Mouse (Mus musculus) hindbrain, embryonic 10.5 days (tissue): ENCODE measurements around the gene D8Ertd738e. TPM values are rescaled to one million over a fixed set of nuclear protein-coding genes. Genes with fewer than 3 reads are reported as not detected.

Source experiments
- DNase-seq: peaks from one replicate; pipeline ENCODE4 v3.0.0-alpha.2; 2017; ENCODE audit warnings: low spot score
- H3K27ac ChIP-seq: fragments of 300-500 bp; sonication (generic); 2 replicates; pipeline ENCODE4 v1.5.1; 2016; ENCODE audit warnings: mild to moderate bottlenecking, moderate library complexity
- H3K27me3 ChIP-seq: fragments of 300-500 bp; sonication (generic); 2 replicates; pipeline ENCODE4 v1.6.1; 2016; ENCODE audit warnings: mild to moderate bottlenecking; ENCODE audit not compliant: poor library complexity, insufficient read depth, severe bottlenecking
- H3K36me3 ChIP-seq: fragments of 300-500 bp; sonication (generic); 2 replicates; pipeline ENCODE4 v1.6.1; 2016; ENCODE audit warnings: mild to moderate bottlenecking, moderate library complexity
- H3K4me1 ChIP-seq: fragments of 300-500 bp; sonication (generic); replicated peaks from 2 replicates; pipeline ENCODE4 v1.6.1; 2016; ENCODE audit warnings: mild to moderate bottlenecking
- H3K4me3 ChIP-seq: fragments of 300-500 bp; sonication (generic); 2 replicates; pipeline ENCODE4 v1.5.1; 2016; ENCODE audit warnings: mild to moderate bottlenecking, moderate library complexity
- H3K9me3 ChIP-seq: fragments of 300-500 bp; sonication (generic); 2 replicates; pipeline ENCODE4 v1.6.1; 2016; ENCODE audit warnings: mild to moderate bottlenecking, moderate library complexity
- WGBS: fragments of 180-500 bp; shearing (Covaris S2); methylation state at CpG from one replicate; pipeline ENCODE4 v1.1.7; 2016; 5-methylcytosine and 5-hydroxymethylcytosine counted together
- polyA plus RNA-seq: library from polyadenylated mRNA; unstranded; fragments of >200 nt; fragmentation: Nextera tagmentation; extraction: Ambion mirVana; gene quantifications from 2 replicates; pipeline ENCODE4 v1.2.1, GENCODE M21; 2016

Gene D8Ertd738e
- polyA plus RNA-seq, 1 experiment from 2014 or later: 386 TPM

DNA sequence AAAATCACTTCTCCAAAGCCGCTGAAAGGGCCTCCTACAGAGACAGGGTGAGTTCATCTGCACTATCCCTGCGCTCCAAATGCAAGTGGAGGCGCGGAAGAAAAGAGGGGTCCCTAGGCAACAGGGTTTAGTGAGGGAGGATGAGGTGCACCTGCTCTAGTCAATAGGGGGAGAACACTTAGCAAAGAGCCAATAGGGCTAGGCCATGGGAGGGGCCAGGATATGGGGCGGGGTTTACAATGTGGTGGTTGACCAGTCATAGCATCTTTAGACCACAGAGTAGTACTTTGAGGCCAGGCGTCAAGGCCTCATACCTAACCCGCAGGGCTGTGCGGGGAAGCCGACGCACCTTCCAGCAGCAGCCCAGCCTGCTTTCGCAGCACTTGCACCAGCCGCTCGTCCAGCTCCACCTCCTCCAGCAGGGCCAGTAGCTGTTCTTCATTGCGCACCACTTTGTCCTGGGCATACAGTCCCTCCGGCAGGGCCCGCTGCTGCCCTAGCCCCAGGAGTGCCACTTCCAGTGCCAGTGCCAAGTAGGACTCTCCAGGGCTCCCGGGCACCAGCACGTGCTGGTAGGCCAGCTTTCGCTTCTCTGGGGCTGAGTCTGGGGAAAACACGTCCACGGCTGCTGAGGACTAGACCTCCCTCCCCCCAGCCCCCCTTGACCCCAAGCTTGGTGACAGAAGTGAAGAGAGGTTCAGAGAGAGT, 26.0 kb downstream of the D8Ertd738e start:
- DNase-seq: no peak
- H3K4me1 ChIP-seq: no peaks in the 10 kb centered on the region
- WGBS: 83% methylated on average over 21 of the region's 21 CpGs
- H3K27ac ChIP-seq: no peak overlapping the region
- H3K9me3 ChIP-seq: no peaks in the 10 kb centered on the region
- H3K36me3 ChIP-seq: peaks cover 98% of the 10 kb centered on the region
- no peak overlapping the region for H3K4me3 ChIP-seq
- H3K27me3 ChIP-seq: no peaks in the 10 kb centered on the region

DNA sequence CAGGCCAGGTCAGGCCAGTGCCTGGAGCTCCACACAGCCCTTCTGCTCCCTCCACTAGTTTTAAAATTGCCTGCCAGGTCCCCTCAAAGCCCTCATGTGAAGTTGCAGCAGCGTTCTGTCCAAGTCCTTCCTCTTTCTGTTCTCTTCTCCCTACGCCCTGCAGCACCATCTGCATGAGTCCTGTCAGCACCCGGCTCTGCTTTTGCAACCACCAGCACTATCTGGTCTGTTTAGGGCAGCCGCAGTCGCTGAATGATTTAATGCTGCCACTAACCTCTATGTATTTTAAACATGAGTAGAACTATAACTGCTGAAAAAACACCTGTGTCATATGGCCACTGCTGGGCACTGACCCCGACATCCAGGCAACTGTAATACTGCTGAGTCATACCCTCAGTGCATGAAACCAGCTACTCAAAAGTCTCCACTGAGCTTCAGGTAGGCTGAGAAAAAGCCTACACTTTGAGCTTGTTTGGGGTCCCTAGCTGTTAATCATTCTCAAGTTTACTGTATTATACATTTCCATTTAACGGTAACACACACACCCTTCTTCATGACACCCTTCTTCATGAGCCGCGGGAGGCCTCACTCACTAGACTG, 26.9 kb downstream of the D8Ertd738e start:
- Histone ChIP-seq H3K36me3 (peaks cover 98% of the 10 kb centered on the region), H3K9me3 (no peaks in the 10 kb centered on the region), H3K4me3 (no peak overlapping the region), H3K27me3 (no peaks in the 10 kb centered on the region), H3K27ac (no peak overlapping the region), H3K4me1 (no peaks in the 10 kb centered on the region)
- 92% methylated on average over 9 of the region's 9 CpGs for WGBS
- no peak for DNase-seq

DNA sequence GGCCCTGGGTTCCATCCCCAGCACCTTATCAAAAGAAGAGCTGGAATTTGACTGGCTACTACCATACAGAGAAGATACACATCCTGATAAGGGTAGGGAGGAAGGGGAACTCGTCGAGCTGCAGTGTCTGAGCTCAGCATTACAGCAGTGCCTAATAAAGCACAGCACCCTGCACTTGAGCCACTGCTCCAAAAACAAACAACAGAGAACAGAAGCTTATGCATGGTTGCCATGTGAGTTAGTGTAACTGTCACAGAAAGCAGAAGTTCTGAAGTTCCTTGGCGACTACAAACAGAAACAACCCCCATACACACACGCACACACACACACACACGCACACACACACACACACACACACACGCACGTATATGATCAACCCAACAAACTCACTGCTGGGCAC, 29.4 kb downstream of the D8Ertd738e start:
- no peak overlapping the region for H3K4me3 ChIP-seq
- H3K4me1 ChIP-seq: no peaks in the 10 kb centered on the region
- H3K36me3 ChIP-seq: peaks cover 98% of the 10 kb centered on the region
- WGBS: 92% methylated on average over 7 of the region's 7 CpGs
- no peak overlapping the region for H3K27ac ChIP-seq
- no peaks in the 10 kb centered on the region for H3K27me3 ChIP-seq
- DNase-seq: no peak
- H3K9me3 ChIP-seq: no peaks in the 10 kb centered on the region

DNA sequence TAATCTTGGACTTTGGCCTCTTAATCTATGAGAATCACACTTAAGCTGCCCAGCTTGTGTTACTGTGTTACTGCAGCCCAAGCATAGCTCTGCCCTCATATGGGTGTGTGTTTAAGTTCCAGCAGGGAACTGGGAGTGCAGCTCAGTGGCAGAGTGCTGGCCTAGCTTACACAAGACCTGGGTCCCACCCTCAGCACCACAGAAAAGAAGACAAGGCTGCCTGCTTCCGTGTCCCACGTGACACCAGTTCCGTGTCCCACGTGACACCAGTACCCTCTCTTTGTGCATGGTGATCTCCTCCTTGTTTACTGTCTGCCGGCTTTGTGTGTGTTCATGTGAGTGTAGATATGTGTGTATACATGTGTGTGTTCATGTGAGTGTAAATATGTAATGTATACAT, 31.4 kb downstream of the D8Ertd738e start:
- H3K4me1 ChIP-seq: no peaks in the 10 kb centered on the region
- no peak for DNase-seq
- no peaks in the 10 kb centered on the region for H3K9me3 ChIP-seq
- no peaks in the 10 kb centered on the region for H3K27me3 ChIP-seq
- peaks cover 98% of the 10 kb centered on the region for H3K36me3 ChIP-seq
- WGBS: 96% methylated on average over 5 of the region's 5 CpGs
- no peak overlapping the region for H3K27ac ChIP-seq
- no peak overlapping the region for H3K4me3 ChIP-seq

DNA sequence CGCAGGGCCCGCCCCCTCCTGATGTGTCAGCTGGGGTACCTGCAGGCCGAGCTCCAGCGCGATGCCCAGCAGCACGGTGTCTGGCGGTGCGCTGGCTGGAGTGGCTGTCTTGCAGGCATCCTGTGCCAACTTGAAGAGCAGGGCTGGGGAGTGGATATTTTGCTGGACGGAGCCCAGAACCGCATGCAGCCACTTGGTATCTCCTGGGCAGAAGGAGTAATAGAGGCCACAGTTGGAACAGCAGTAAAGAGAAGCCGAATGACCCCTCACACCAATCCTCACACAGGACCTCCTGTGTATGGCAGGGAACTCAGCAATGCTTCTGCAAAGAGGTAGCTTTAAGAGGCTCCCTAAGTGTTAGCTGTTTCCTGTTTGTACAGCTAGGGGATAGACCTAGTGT, 32.3 kb downstream of the D8Ertd738e start:
- no peak for DNase-seq
- 97% methylated on average over 11 of the region's 11 CpGs for WGBS

DNA sequence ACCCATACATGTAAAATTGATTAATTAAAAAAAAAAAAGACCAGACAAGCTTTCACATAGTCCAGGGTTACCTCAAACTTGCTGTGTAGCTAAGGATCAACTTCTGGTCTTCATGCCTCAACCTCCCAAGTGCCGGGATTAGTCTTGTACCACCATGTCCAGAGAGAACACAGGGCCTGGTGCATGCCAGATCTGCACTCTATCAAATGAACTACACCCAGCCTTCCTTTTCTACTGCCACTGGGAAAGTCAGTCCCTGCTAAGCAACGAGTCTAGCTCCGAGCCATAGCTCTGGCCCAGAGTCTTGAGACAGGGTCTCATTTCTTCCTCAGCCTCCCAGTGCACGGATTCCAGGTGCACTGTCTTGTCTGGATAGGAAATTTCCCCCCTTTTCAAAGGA, 36.2 kb downstream of the D8Ertd738e start:
- no peak for DNase-seq
- WGBS: 92% methylated on average over 4 of the region's 4 CpGs
- Histone ChIP-seq H3K4me3 (no peak overlapping the region), H3K9me3 (no peaks in the 10 kb centered on the region), H3K27me3 (no peaks in the 10 kb centered on the region), H3K36me3 (peaks cover 95% of the 10 kb centered on the region), H3K27ac (no peak overlapping the region), H3K4me1 (peaks cover 23% of the 10 kb centered on the region)

More for the DNA sequence above, 32.3 kb downstream of the D8Ertd738e start:
- Histone ChIP-seq H3K36me3 (peaks cover 98% of the 10 kb centered on the region), H3K27ac (no peak overlapping the region), H3K4me3 (no peak overlapping the region), H3K4me1 (no peaks in the 10 kb centered on the region), H3K27me3 (no peaks in the 10 kb centered on the region), H3K9me3 (no peaks in the 10 kb centered on the region)

DNA sequence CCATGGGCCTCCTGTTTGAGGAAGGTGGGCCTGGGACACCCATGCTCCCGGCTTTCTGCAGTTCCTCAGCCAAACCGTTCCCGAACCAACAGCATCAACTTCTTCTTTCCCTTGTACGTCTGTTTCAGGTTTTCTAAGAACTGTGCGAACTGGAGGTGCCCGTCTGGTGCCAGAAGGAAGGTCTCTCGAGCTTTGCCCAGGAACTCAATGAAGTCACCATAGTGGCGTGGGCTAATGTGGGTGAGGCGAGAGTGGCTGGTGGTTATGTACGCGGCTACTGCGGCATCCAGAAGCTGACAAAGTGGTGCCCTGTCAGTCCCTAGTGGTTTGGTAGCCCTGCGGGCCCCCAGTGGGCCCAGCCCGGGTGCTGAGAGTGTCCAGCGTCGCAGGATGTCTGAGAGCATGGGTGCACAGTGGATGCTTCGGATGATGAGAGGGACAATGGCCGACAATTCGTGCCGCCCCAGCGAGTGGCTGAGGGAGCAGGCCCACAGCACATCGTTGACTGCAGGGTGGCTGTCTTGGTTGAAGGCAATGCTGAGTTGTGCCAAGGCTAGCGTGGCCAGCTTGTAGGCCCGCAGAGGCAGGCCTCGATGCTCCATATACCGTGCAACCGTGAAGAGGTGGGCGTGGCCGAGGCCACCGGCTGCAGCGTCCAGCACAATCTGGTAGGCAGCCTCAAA, 37.5 kb downstream of the D8Ertd738e start:
- Histone ChIP-seq H3K4me1 (peaks cover 32% of the 10 kb centered on the region), H3K27ac (no peak overlapping the region), H3K36me3 (peaks cover 82% of the 10 kb centered on the region), H3K4me3 (no peak overlapping the region), H3K9me3 (no peaks in the 10 kb centered on the region), H3K27me3 (no peaks in the 10 kb centered on the region)
- no peak for DNase-seq
- 93% methylated on average over 31 of the region's 31 CpGs for WGBS

DNA sequence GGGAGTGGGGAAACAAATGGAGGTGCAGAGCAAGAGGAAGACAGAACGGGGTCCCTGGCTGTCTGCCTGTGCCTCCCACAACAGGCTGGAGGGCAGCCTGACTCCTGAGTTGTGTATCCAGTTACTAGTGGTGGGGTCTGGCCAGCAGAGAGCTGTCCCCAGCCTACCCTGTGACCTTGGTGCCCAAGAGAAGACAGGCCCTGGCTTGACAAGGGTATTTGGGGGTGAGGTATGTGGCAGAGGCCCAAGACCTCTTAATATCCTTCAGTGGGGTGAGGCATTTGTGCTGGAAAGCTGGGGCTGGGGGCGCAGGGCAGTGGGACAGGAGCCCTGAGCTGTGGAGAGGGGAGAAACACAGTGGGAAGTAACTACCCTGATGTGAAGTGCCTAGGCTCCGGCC, 38.3 kb downstream of the D8Ertd738e start:
- H3K4me1 ChIP-seq: peaks cover 32% of the 10 kb centered on the region
- no peaks in the 10 kb centered on the region for H3K9me3 ChIP-seq
- DNase-seq: no peak
- no peak overlapping the region for H3K4me3 ChIP-seq
- WGBS: 86% methylated on average over 3 of the region's 3 CpGs
- peaks cover 74% of the 10 kb centered on the region for H3K36me3 ChIP-seq
- H3K27ac ChIP-seq: no peak overlapping the region
- no peaks in the 10 kb centered on the region for H3K27me3 ChIP-seq

DNA sequence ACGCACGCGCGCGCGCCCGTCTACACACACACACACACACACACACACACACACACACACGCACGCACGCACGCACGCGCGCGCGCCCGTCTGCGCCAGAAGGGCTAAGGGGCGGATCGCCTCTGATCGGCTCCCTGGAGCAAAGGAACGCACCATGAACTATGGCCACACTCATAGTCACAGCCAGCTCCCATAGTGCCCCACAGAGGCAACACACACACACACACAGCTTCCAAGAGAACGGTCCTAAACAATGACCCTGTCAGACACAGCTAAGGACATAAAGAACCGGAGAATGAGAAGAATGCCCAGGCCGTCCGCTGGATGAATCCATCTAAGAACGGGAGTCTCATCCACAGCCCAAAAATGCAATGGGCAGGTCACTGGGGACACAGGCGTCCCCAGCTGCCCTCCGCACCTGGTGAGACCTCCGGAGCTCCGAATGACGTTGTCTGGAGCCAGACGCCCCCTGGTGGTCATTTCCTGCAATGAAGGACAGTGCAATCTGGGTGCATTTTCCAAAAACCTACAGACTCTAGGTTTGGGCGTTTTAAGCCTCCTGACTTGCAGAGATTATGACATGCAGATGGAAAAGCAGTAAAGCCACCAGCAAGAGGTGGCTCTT, 39.2 kb downstream of the D8Ertd738e start:
- H3K9me3 ChIP-seq: no peaks in the 10 kb centered on the region
- H3K27me3 ChIP-seq: no peaks in the 10 kb centered on the region
- H3K4me3 ChIP-seq: no peak overlapping the region
- no peak overlapping the region for H3K27ac ChIP-seq
- 58% methylated on average over 34 of the region's 34 CpGs for WGBS
- H3K4me1 ChIP-seq: peaks cover 32% of the 10 kb centered on the region
- peaks cover 65% of the 10 kb centered on the region for H3K36me3 ChIP-seq
- DNase-seq: peak; percentile 82

DNA sequence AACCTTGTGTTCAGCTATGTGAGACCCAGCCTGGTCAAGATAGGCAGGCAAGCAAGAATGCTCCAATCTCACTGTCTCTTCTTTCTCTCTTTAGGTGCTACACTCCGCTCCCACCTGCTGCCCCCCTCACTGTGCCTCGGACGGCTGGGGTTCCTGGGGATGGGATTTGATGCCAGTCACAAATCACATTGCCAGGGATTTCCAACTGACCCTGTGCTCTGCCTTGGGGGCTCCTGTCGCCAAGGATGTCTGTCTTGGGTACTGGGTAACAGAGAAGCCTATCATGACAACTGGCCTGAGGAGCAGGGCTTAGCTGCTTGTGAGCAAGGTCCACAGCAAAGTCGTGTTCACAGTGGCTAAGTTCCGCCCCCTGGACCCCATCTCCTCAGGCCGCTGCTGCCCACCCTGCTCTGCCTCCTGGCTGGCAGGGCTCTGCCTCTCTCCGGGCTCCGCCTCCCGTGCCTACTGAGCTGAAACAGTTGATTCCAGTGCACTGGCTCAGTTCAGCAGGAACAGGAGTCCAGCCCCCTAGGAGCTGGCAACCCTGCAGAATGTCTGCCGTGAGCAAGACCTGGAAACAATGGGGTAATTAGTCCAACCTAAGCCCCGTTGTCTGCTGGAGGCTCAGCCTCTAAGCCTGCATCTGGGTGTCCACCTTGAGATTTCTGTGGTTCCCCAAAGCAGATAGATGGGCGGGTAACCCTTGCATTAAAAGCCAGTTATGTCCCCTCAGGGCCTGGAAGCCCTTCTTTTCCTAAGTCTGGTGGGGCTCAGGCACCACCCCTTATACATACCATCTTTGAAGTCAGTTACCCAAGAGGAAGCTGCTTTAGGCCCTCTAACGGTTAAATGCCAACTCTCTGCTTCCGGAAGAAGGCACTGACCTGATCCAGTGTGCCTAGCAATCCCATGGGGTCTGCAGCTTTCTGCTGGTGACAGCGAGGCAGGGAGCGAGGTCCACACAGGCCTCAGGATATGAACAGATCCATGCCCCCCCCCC, 40.8 kb downstream of the D8Ertd738e start:
- H3K27ac ChIP-seq: 0 out of 2 replicates have a peak overlapping the region, but pooled peaks have one; percentile 54
- peaks cover 38% of the 10 kb centered on the region for H3K4me1 ChIP-seq
- H3K36me3 ChIP-seq: peaks cover 49% of the 10 kb centered on the region
- no peak for DNase-seq
- no peak overlapping the region for H3K4me3 ChIP-seq
- no peaks in the 10 kb centered on the region for H3K9me3 ChIP-seq
- 52% methylated on average over 17 of the region's 17 CpGs for WGBS
- no peaks in the 10 kb centered on the region for H3K27me3 ChIP-seq

DNA sequence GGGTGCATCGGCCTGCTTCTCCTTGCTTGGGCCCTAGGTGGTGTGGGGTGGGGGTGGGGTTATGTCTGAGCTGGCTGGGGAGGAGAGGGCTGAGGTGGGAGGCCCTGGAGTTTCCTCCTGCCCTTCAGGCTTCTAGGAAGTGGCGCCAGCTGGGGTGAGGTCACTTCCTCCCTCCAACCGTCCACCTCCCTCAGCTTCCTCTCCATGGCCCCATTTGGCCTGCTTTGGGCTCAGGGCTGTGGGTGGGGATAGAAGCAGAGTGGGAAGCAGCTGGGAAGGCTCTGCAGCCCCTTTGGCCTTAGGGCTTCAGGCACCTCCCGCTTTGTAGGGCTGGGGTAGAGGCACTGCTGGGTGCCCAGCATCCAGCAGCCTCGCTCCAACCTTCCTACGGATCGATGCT, 41.7 kb downstream of the D8Ertd738e start:
- Histone ChIP-seq H3K9me3 (no peaks in the 10 kb centered on the region), H3K27ac (peak overlapping the region; percentile 54), H3K4me3 (no peak overlapping the region), H3K4me1 (peaks cover 46% of the 10 kb centered on the region), H3K27me3 (peaks cover 4% of the 10 kb centered on the region), H3K36me3 (peaks cover 40% of the 10 kb centered on the region)
- 66% methylated on average over 7 of the region's 7 CpGs for WGBS
- peak; percentile 27 for DNase-seq

DNA sequence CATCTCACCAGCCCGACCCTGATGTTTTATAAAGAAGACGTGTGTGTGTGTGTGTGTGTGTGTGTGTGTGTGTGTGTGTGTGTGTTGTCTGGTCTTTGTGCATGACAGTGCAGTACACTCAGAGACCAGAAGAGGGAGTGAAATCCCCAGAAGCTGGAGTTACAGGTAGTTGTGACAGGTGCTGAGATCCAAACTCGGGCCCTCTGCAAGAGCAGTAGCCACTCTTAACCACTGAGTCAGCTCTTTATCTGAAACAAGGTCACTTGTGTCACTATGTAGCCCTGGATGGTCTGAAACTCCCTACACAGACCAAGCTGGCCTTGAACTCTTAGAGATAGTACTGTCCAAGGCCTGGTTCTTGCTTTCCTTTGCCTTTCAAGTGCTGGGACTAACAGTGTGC, 42.9 kb downstream of the D8Ertd738e start:
- no peak for DNase-seq
- no peaks in the 10 kb centered on the region for H3K9me3 ChIP-seq
- H3K4me3 ChIP-seq: no peak overlapping the region
- peaks cover 15% of the 10 kb centered on the region for H3K27me3 ChIP-seq
- peaks cover 57% of the 10 kb centered on the region for H3K4me1 ChIP-seq
- H3K27ac ChIP-seq: no peak overlapping the region
- H3K36me3 ChIP-seq: peaks cover 29% of the 10 kb centered on the region
- 87% methylated on average over 3 of the region's 3 CpGs for WGBS
